Mouse (Mus musculus): ENCODE data around the gene Metap1d. TPM values are rescaled to one million over a fixed set of nuclear protein-coding genes. Genes with fewer than 3 reads are reported as not detected.

Gene Metap1d
- 13.5 and 15.6 TPM in 2 replicates for polyA plus RNA-seq (2015; fragmentation: Nextera tagmentation; extraction: Ambion mirVana)

GRCm38 (mm10) chr2:71453161-71453916, at the start of gene Metap1d:
Gene Metap1d, plus strand, starts transcription at chr2:71453276.
- H3K9me3 ChIP-seq (ENCODE audit: control insufficient read depth): no peaks in the 10 kb centered on the region
- peak; percentile 49 for TF ChIP-seq CTCF (IDR thresholded peaks at IDR 0.05; ENCODE audit: low read depth)
- no peaks in the 10 kb centered on the region for H3K27me3 ChIP-seq (replicated peaks; ENCODE audit: control insufficient read depth, insufficient read depth, low read length)
- peak within 1 kb of the TSS; percentile 65 for H3K4me3 ChIP-seq (ENCODE audit: low read depth, low read length)
- peak within 1 kb of the TSS; percentile 75 for H3K4me2 ChIP-seq (replicated peaks; ENCODE audit: low read depth)
- ATAC-seq: peak; percentile 94
- WGBS: under 1% methylated on average over 61 of the region's 61 CpGs
- H3K36me3 ChIP-seq (ENCODE audit: control insufficient read depth, insufficient read depth): no peaks in the 10 kb centered on the region
- no peaks in the 10 kb centered on the region for H3K4me1 ChIP-seq (replicated peaks; ENCODE audit: control insufficient read depth, insufficient read depth, low read length)
- no peak within 1 kb of the TSS for H3K27ac ChIP-seq (ENCODE audit: low read depth, low read length)
- H3K9ac ChIP-seq (ENCODE audit: low read depth, low read length): peak within 1 kb of the TSS; percentile 35; the same call in 1 of the 2 replicates

GRCm38 (mm10) chr2:71405613-71406012, 47.5 kb upstream of the Metap1d start:
- Histone ChIP-seq H3K9me3 (ENCODE audit: control insufficient read depth) (no peaks in the 10 kb centered on the region), H3K4me3 (ENCODE audit: low read depth, low read length) (no peak overlapping the region), H3K36me3 (ENCODE audit: control insufficient read depth, insufficient read depth) (0 out of 2 replicates have a peak, but pooled peaks cover 4% of the 10 kb centered on the region), H3K9ac (ENCODE audit: low read depth, low read length) (no peak overlapping the region), H3K4me2 (replicated peaks; ENCODE audit: low read depth) (no peak overlapping the region), H3K4me1 (replicated peaks; ENCODE audit: control insufficient read depth, insufficient read depth, low read length) (no peaks in the 10 kb centered on the region), H3K27me3 (replicated peaks; ENCODE audit: control insufficient read depth, insufficient read depth, low read length) (no peaks in the 10 kb centered on the region), H3K27ac (ENCODE audit: low read depth, low read length) (no peak overlapping the region)
- no peak for TF ChIP-seq CTCF (IDR thresholded peaks at IDR 0.05; ENCODE audit: low read depth)
- 91% methylated on average over 1 of the region's 1 CpGs for WGBS
- ATAC-seq: no peak

GRCm38 (mm10) chr2:71418760-71419280, 34.3 kb upstream of the Metap1d start:
- Histone ChIP-seq H3K9me3 (ENCODE audit: control insufficient read depth) (no peaks in the 10 kb centered on the region), H3K4me3 (ENCODE audit: low read depth, low read length) (no peak overlapping the region), H3K4me2 (replicated peaks; ENCODE audit: low read depth) (no peak overlapping the region), H3K27me3 (replicated peaks; ENCODE audit: control insufficient read depth, insufficient read depth, low read length) (no peaks in the 10 kb centered on the region), H3K36me3 (ENCODE audit: control insufficient read depth, insufficient read depth) (peaks cover 14% of the 10 kb centered on the region), H3K9ac (ENCODE audit: low read depth, low read length) (no peak overlapping the region), H3K27ac (ENCODE audit: low read depth, low read length) (no peak overlapping the region), H3K4me1 (replicated peaks; ENCODE audit: control insufficient read depth, insufficient read depth, low read length) (no peaks in the 10 kb centered on the region)
- no peak for TF ChIP-seq CTCF (IDR thresholded peaks at IDR 0.05; ENCODE audit: low read depth)
- ATAC-seq: no peak
- WGBS: 81% methylated on average over 3 of the region's 3 CpGs

GRCm38 (mm10) chr2:71419408-71419807, 33.7 kb upstream of the Metap1d start:
- TF ChIP-seq CTCF (IDR thresholded peaks at IDR 0.05; ENCODE audit: low read depth): no peak
- WGBS: 85% methylated on average over 3 of the region's 3 CpGs
- no peaks in the 10 kb centered on the region for H3K4me1 ChIP-seq (replicated peaks; ENCODE audit: control insufficient read depth, insufficient read depth, low read length)
- no peak for ATAC-seq
- no peak overlapping the region for H3K27ac ChIP-seq (ENCODE audit: low read depth, low read length)
- H3K9ac ChIP-seq (ENCODE audit: low read depth, low read length): no peak overlapping the region
- H3K9me3 ChIP-seq (ENCODE audit: control insufficient read depth): no peaks in the 10 kb centered on the region
- H3K4me2 ChIP-seq (replicated peaks; ENCODE audit: low read depth): no peak overlapping the region
- no peaks in the 10 kb centered on the region for H3K27me3 ChIP-seq (replicated peaks; ENCODE audit: control insufficient read depth, insufficient read depth, low read length)
- H3K4me3 ChIP-seq (ENCODE audit: low read depth, low read length): no peak overlapping the region
- H3K36me3 ChIP-seq (ENCODE audit: control insufficient read depth, insufficient read depth): peaks cover 14% of the 10 kb centered on the region

- 94% methylated on average over 9 of the region's 9 CpGs for WGBS
- Histone ChIP-seq H3K4me1 (replicated peaks; ENCODE audit: control insufficient read depth, insufficient read depth, low read length) (no peaks in the 10 kb centered on the region), H3K9me3 (ENCODE audit: control insufficient read depth) (no peaks in the 10 kb centered on the region), H3K27ac (ENCODE audit: low read depth, low read length) (no peak overlapping the region), H3K4me2 (replicated peaks; ENCODE audit: low read depth) (no peak overlapping the region), H3K36me3 (ENCODE audit: control insufficient read depth, insufficient read depth) (peaks cover 17% of the 10 kb centered on the region), H3K4me3 (ENCODE audit: low read depth, low read length) (no peak overlapping the region), H3K9ac (ENCODE audit: low read depth, low read length) (no peak overlapping the region), H3K27me3 (replicated peaks; ENCODE audit: control insufficient read depth, insufficient read depth, low read length) (no peaks in the 10 kb centered on the region)
- no peak for ATAC-seq
- no peak for TF ChIP-seq CTCF (IDR thresholded peaks at IDR 0.05; ENCODE audit: low read depth)
Observed at GRCm38 (mm10) chr2:71420895-71421425, 32.1 kb upstream of the Metap1d start.

- no peak overlapping the region for H3K27ac ChIP-seq (ENCODE audit: low read depth, low read length)
- no peaks in the 10 kb centered on the region for H3K4me1 ChIP-seq (replicated peaks; ENCODE audit: control insufficient read depth, insufficient read depth, low read length)
- H3K9ac ChIP-seq (ENCODE audit: low read depth, low read length): no peak overlapping the region
- no peak for TF ChIP-seq CTCF (IDR thresholded peaks at IDR 0.05; ENCODE audit: low read depth)
- H3K9me3 ChIP-seq (ENCODE audit: control insufficient read depth): no peaks in the 10 kb centered on the region
- WGBS: 65% methylated on average over 4 of the region's 4 CpGs
- no peak overlapping the region for H3K4me3 ChIP-seq (ENCODE audit: low read depth, low read length)
- no peaks in the 10 kb centered on the region for H3K27me3 ChIP-seq (replicated peaks; ENCODE audit: control insufficient read depth, insufficient read depth, low read length)
- no peak overlapping the region for H3K4me2 ChIP-seq (replicated peaks; ENCODE audit: low read depth)
- peaks cover 17% of the 10 kb centered on the region for H3K36me3 ChIP-seq (ENCODE audit: control insufficient read depth, insufficient read depth)
- no peak for ATAC-seq
Observed at GRCm38 (mm10) chr2:71424545-71424944, 28.5 kb upstream of the Metap1d start.
